ENCODE assay signal across 10 mouse cellular contexts in genomic region chr12:39048958-39049357, GRCm38 (mm10).
A peak's percentile ranks its signal among the peaks of the same experiment; 100 is the strongest.
DNase-seq lines count a peak whose midpoint lies in the region; ATAC-seq lines count a peak whose summit lies in the region.
"Had no signal": no experiment of that assay in that cellular context is flagged by ENCODE, and none has a peak within 500 bp of the region (broad histone marks: within the 10 kb centered on the region; RNA-seq: fewer than 3 reads in every experiment).

No protein-coding gene starts in this region.

- H3K4me2 ChIP-seq in midbrain, embryonic 15.5 days: no peak overlapping the region
- H3K4me2 ChIP-seq: embryonic facial prominence, embryonic 12.5 days; liver, embryonic 13.5 days had no signal

- H3K27ac ChIP-seq in embryonic facial prominence, embryonic 10.5 days (replicated peaks): no peak overlapping the region
- H3K27ac ChIP-seq in midbrain, embryonic 15.5 days: no peak overlapping the region
- H3K27ac ChIP-seq: embryonic facial prominence, embryonic 12.5 days; liver, embryonic 13.5 days had no signal

- no peaks in the 10 kb centered on the region for H3K27me3 ChIP-seq in embryonic facial prominence, embryonic 10.5 days (replicated peaks; ENCODE audit: low read depth, poor library complexity, severe bottlenecking)
- no peaks in the 10 kb centered on the region for H3K27me3 ChIP-seq in midbrain, embryonic 15.5 days (replicated peaks)
- H3K27me3 ChIP-seq: embryonic facial prominence, embryonic 12.5 days; liver, embryonic 13.5 days had no signal

- H3K9me3 ChIP-seq in embryonic facial prominence, embryonic 10.5 days: no peaks in the 10 kb centered on the region
- H3K9me3 ChIP-seq in midbrain, embryonic 15.5 days: no peaks in the 10 kb centered on the region
- H3K9me3 ChIP-seq: embryonic facial prominence, embryonic 12.5 days; liver, embryonic 13.5 days had no signal

- no peak for ATAC-seq in midbrain, embryonic 15.5 days (replicated peaks)

- no peak overlapping the region for H3K9ac ChIP-seq in midbrain, embryonic 15.5 days
- H3K9ac ChIP-seq: embryonic facial prominence, embryonic 12.5 days; liver, embryonic 13.5 days had no signal

- 80% methylated on average over 1 of the region's 1 CpGs for WGBS in embryonic facial prominence, embryonic 10.5 days
- 89% methylated on average over 1 of the region's 1 CpGs for WGBS in midbrain, embryonic 15.5 days

- H3K36me3 ChIP-seq in embryonic facial prominence, embryonic 10.5 days (replicated peaks): no peaks in the 10 kb centered on the region
- no peaks in the 10 kb centered on the region for H3K36me3 ChIP-seq in midbrain, embryonic 15.5 days (replicated peaks)
- H3K36me3 ChIP-seq: embryonic facial prominence, embryonic 12.5 days; liver, embryonic 13.5 days had no signal

- H3K4me3 ChIP-seq in embryonic facial prominence, embryonic 10.5 days: no peak overlapping the region
- no peak overlapping the region for H3K4me3 ChIP-seq in midbrain, embryonic 15.5 days
- H3K4me3 ChIP-seq: embryonic facial prominence, embryonic 12.5 days; liver, embryonic 13.5 days had no signal

- DNase-seq in embryo, embryonic 10 days (ENCODE audit: low spot score): peak; percentile 44
- DNase-seq in embryo, embryonic 9.5 days (ENCODE audit: extremely low spot score): no peak
- peak; percentile 18 for DNase-seq in layer of hippocampus, adult 11-12 months (ENCODE audit: low spot score)
- no peak for DNase-seq in layer of hippocampus, postnatal 36 days
- DNase-seq in adrenal gland, postnatal 10 days: peak; percentile 19
- DNase-seq in embryonic facial prominence, embryonic 10.5 days (ENCODE audit: low spot score): peak; percentile 9
- DNase-seq in Muller cell, postnatal 12 days (ENCODE audit: inconsistent ontology term): no peak
- DNase-seq: liver, embryonic 13.5 days had no signal

- H3K4me1 ChIP-seq in embryonic facial prominence, embryonic 10.5 days: no peaks in the 10 kb centered on the region
- H3K4me1 ChIP-seq in midbrain, embryonic 15.5 days: no peaks in the 10 kb centered on the region
- H3K4me1 ChIP-seq: embryonic facial prominence, embryonic 12.5 days; liver, embryonic 13.5 days had no signal

Comparison
In these comparisons a context has a peak if more than half of its experiments do, and no peak if none do; other contexts are left out.
1. DNase-seq: peak in embryo, embryonic 10 days (single experiment), layer of hippocampus, adult 11-12 months (single experiment), adrenal gland, postnatal 10 days (single experiment) and embryonic facial prominence, embryonic 10.5 days (single experiment); none in embryo, embryonic 9.5 days (single experiment), layer of hippocampus, postnatal 36 days (0 of 2) and Muller cell, postnatal 12 days (single experiment).